Mouse (Mus musculus) embryo, embryonic 9.5 days (tissue): ENCODE measurements around the gene Gpatch8.
"Not testable (repeated sequence)": the region's sequence is repeated elsewhere in the genome, so short reads cannot be mapped to it uniquely, and the experiment has no call there.

Source experiments
- DNase-seq: peaks from one replicate; pipeline ENCODE4 v3.0.0-alpha.2; 2017; ENCODE audit errors: extremely low spot score

Gpatch8 gene

GRCm38 (mm10) chr11:102572866-102573663, 16.9 kb upstream of the Gpatch8 start:
- DNase-seq = peak; percentile 91

GRCm38 (mm10) chr11:102568756-102569377, 12.7 kb upstream of the Gpatch8 start:
- DNase-seq = no peak

GRCm38 (mm10) chr11:102568191-102568590, 12.0 kb upstream of the Gpatch8 start:
- no peak for DNase-seq

- no peak for DNase-seq
Observed at GRCm38 (mm10) chr11:102567723-102568122, 11.5 kb upstream of the Gpatch8 start.

- no peak for DNase-seq
Observed at GRCm38 (mm10) chr11:102567157-102567556, 11.0 kb upstream of the Gpatch8 start.

- DNase-seq = no peak
Observed at GRCm38 (mm10) chr11:102566290-102566689, 10.1 kb upstream of the Gpatch8 start.

- no peak for DNase-seq
Observed at GRCm38 (mm10) chr11:102565741-102566140, 9.5 kb upstream of the Gpatch8 start.

- not testable (repeated sequence) for DNase-seq
Observed at GRCm38 (mm10) chr11:102564952-102565671, 8.9 kb upstream of the Gpatch8 start.

- DNase-seq = no peak
Observed at GRCm38 (mm10) chr11:102558704-102559103, 2.5 kb upstream of the Gpatch8 start.

- no peak for DNase-seq
Observed at GRCm38 (mm10) chr11:102557386-102557785, 1.2 kb upstream of the Gpatch8 start.

- no peak for DNase-seq
Observed at GRCm38 (mm10) chr11:102556716-102557074, 503 bp upstream of the Gpatch8 start.

- DNase-seq = no peak
Observed at GRCm38 (mm10) chr11:102555400-102556030, 677 bp downstream of the Gpatch8 start.

GRCm38 (mm10) chr11:102552051-102552450, 4.1 kb downstream of the Gpatch8 start:
- no peak for DNase-seq

GRCm38 (mm10) chr11:102551176-102551575, 5.0 kb downstream of the Gpatch8 start:
- no peak for DNase-seq

GRCm38 (mm10) chr11:102541471-102541870, 14.7 kb downstream of the Gpatch8 start:
- no peak for DNase-seq

GRCm38 (mm10) chr11:102540286-102540685, 15.9 kb downstream of the Gpatch8 start:
- DNase-seq = not testable (repeated sequence)

GRCm38 (mm10) chr11:102539690-102540089, 16.5 kb downstream of the Gpatch8 start:
- no peak for DNase-seq

- no peak for DNase-seq
Observed at GRCm38 (mm10) chr11:102536210-102536609, 20.0 kb downstream of the Gpatch8 start.

GRCm38 (mm10) chr11:102534078-102534477, 22.1 kb downstream of the Gpatch8 start:
- DNase-seq = no peak

- DNase-seq = no peak
Observed at GRCm38 (mm10) chr11:102531425-102531824, 24.8 kb downstream of the Gpatch8 start.

GRCm38 (mm10) chr11:102514793-102515424, 41.3 kb downstream of the Gpatch8 start:
- DNase-seq = no peak

- DNase-seq = peak; percentile 2
Observed at GRCm38 (mm10) chr11:102510226-102510625, 46.0 kb downstream of the Gpatch8 start.
